Mouse (Mus musculus): ENCODE results near the gene Asphd2.

- TF ChIP-seq ETS1 (IDR thresholded peaks at IDR 0.05; ENCODE audit: low read depth, low read length), result no peak
- no peak for TF ChIP-seq CTCF (IDR thresholded peaks at IDR 0.05 in 2 of 3, conservative IDR thresholded peaks at IDR 0.05 in 1 of 3; ENCODE audit: control insufficient read depth in 1 of 3, insufficient read depth in 1 of 3, low read depth in 2 of 3, low read length in 3 of 3, poor library complexity in 1 of 3, severe bottlenecking in 1 of 3)
Measured at GRCm38 (mm10) chr5:112418023-112418422, 23.4 kb upstream of the Asphd2 start.
